Mouse (Mus musculus) myocyte (in vitro differentiated cells): Measurements from ENCODE around the gene Plxdc1.

Experiments used
- CEBPB ChIP-seq: IDR thresholded peaks from 2 replicates; pipeline ENCODE4 v1.6.1; 2011; ENCODE audit warnings: mild to moderate bottlenecking, moderate library complexity; ENCODE audit not compliant: poor library complexity, insufficient read depth, severe bottlenecking
- E2F4 ChIP-seq: IDR thresholded peaks from one replicate; pipeline ENCODE4 v1.6.1; 2011; ENCODE audit warnings: mild to moderate bottlenecking, control low read depth, moderate library complexity; ENCODE audit not compliant: insufficient read depth
- MAX ChIP-seq: IDR thresholded peaks from one replicate; pipeline ENCODE4 v1.6.1; 2011; ENCODE audit warnings: low read depth, mild to moderate bottlenecking, control low read depth
- POLR2A ChIP-seq: IDR thresholded peaks from one replicate; pipeline ENCODE4 v1.6.1; 2011; ENCODE audit warnings: low read depth, mild to moderate bottlenecking, control low read depth, moderate library complexity; ENCODE audit not compliant: insufficient read length
- SRF ChIP-seq: IDR thresholded peaks from one replicate; pipeline ENCODE4 v1.6.1; 2011; ENCODE audit warnings: low read depth; ENCODE audit not compliant: control insufficient read depth, insufficient read length
- TCF3 ChIP-seq: IDR thresholded peaks from one replicate; pipeline ENCODE4 v1.6.1; 2011; ENCODE audit warnings: low read depth, control low read depth; ENCODE audit not compliant: insufficient read length
- USF1 ChIP-seq: IDR thresholded peaks from one replicate; pipeline ENCODE4 v1.6.1; 2011; ENCODE audit warnings: low read depth, mild to moderate bottlenecking, control low read depth, moderate library complexity

GRCm38 (mm10) chr11:98001986-98002385 is 15.7 kb upstream of the Plxdc1 start:
- TF ChIP-seq MAX = no peak
- no peak for TF ChIP-seq E2F4
- TF ChIP-seq POLR2A = no peak
- no peak for TF ChIP-seq SRF
- TF ChIP-seq USF1 = no peak
- no peak for TF ChIP-seq CEBPB
- no peak for TF ChIP-seq TCF3
